Mouse (Mus musculus): ENCODE data around the gene Camta2. TPM values are rescaled to one million over a fixed set of nuclear protein-coding genes. Genes with fewer than 3 reads are reported as not detected.

The Camta2 gene
- polyA plus RNA-seq, 1 experiment from 2014 or later, result 24.2 TPM

GRCm38 (mm10) chr11:70623053-70623742, 64.7 kb downstream of the Camta2 start:
- Histone ChIP-seq H3K27ac (no peak overlapping the region), H3K4me2 (replicated peaks) (no peak overlapping the region), H3K9ac (no peak overlapping the region), H3K36me3 (replicated peaks; ENCODE audit: control insufficient read depth, insufficient read depth) (no peaks in the 10 kb centered on the region), H3K4me1 (replicated peaks; ENCODE audit: control insufficient read depth, insufficient read depth, low read length) (no peaks in the 10 kb centered on the region), H3K4me3 (replicated peaks; ENCODE audit: low read length) (no peak overlapping the region), H3K27me3 (ENCODE audit: control insufficient read depth, insufficient read depth, low read length) (no peaks in the 10 kb centered on the region), H3K9me3 (ENCODE audit: control insufficient read depth, low read length) (no peaks in the 10 kb centered on the region)
- 84% methylated on average over 10 of the region's 10 CpGs for WGBS
- DNase-seq (ENCODE audit: low spot score) (no peak), ATAC-seq (ENCODE audit: low FRiP score) (no peak)

- Histone ChIP-seq H3K4me3 (replicated peaks; ENCODE audit: low read length) (no peak overlapping the region), H3K27ac (no peak overlapping the region), H3K9ac (no peak overlapping the region), H3K4me2 (replicated peaks) (no peak overlapping the region), H3K27me3 (ENCODE audit: control insufficient read depth, insufficient read depth, low read length) (no peaks in the 10 kb centered on the region), H3K9me3 (ENCODE audit: control insufficient read depth, low read length) (no peaks in the 10 kb centered on the region), H3K36me3 (replicated peaks; ENCODE audit: control insufficient read depth, insufficient read depth) (no peaks in the 10 kb centered on the region), H3K4me1 (replicated peaks; ENCODE audit: control insufficient read depth, insufficient read depth, low read length) (no peaks in the 10 kb centered on the region)
- DNase-seq (ENCODE audit: low spot score) (no peak), ATAC-seq (ENCODE audit: low FRiP score) (no peak)
- WGBS, result 43% methylated on average over 7 of the region's 7 CpGs
Observed at GRCm38 (mm10) chr11:70621972-70622814, 65.7 kb downstream of the Camta2 start.

Small RNA genes within 50 kb of the gene (microRNA-seq; reads per million reads assigned to microRNA genes)
- not detected for gene Mir6925

Other genes with a start within 250 kb of the Camta2 start
- 41.8 and 45.8 TPM in 2 replicates for gene Med11, start 236.2 kb downstream of the Camta2 start, polyA plus RNA-seq (2014; fragmentation: Nextera tagmentation; extraction: Ambion mirVana)
- 0.50 and 0.95 TPM in 2 replicates for gene Zmynd15, start 228.7 kb downstream of the Camta2 start, polyA plus RNA-seq (2014; fragmentation: Nextera tagmentation; extraction: Ambion mirVana)
- gene Cxcl16, start 228.1 kb downstream of the Camta2 start, polyA plus RNA-seq (2014; fragmentation: Nextera tagmentation; extraction: Ambion mirVana), result 7.8 and 10.2 TPM in 2 replicates
- 2.9 and 3.0 TPM in 2 replicates for gene Tm4sf5, start 182.9 kb downstream of the Camta2 start, polyA plus RNA-seq (2014; fragmentation: Nextera tagmentation; extraction: Ambion mirVana)
- gene Vmo1, start 173.5 kb downstream of the Camta2 start, polyA plus RNA-seq (2014; fragmentation: Nextera tagmentation; extraction: Ambion mirVana), result not detected in 2 replicates
- gene Gltpd2, start 168.9 kb downstream of the Camta2 start, polyA plus RNA-seq (2014; fragmentation: Nextera tagmentation; extraction: Ambion mirVana), result 0.27 and 0.28 TPM in 2 replicates
- gene Psmb6, start 162.7 kb downstream of the Camta2 start, polyA plus RNA-seq (2014; fragmentation: Nextera tagmentation; extraction: Ambion mirVana), result 747 and 789 TPM in 2 replicates
- not detected in 2 replicates for gene Gm40193, start 155.2 kb downstream of the Camta2 start, polyA plus RNA-seq (2014; fragmentation: Nextera tagmentation; extraction: Ambion mirVana)
- 14.2 and 16.4 TPM in 2 replicates for gene Pld2, start 148.0 kb downstream of the Camta2 start, polyA plus RNA-seq (2014; fragmentation: Nextera tagmentation; extraction: Ambion mirVana)
- gene Mink1, start 125.2 kb downstream of the Camta2 start, polyA plus RNA-seq (2014; fragmentation: Nextera tagmentation; extraction: Ambion mirVana), result 19.5 and 21.5 TPM in 2 replicates
- not detected in 2 replicates for gene 4930544D05Rik, start 72.3 kb downstream of the Camta2 start, polyA plus RNA-seq (2014; fragmentation: Nextera tagmentation; extraction: Ambion mirVana)
- gene Chrne, start 68.9 kb downstream of the Camta2 start, polyA plus RNA-seq (2014; fragmentation: Nextera tagmentation; extraction: Ambion mirVana), result not detected in 2 replicates
- gene Gp1ba, start 49.0 kb downstream of the Camta2 start, polyA plus RNA-seq (2014; fragmentation: Nextera tagmentation; extraction: Ambion mirVana), result 0.29 and 0.43 TPM in 2 replicates
- gene Rnf167, start 40.9 kb downstream of the Camta2 start, polyA plus RNA-seq (2014; fragmentation: Nextera tagmentation; extraction: Ambion mirVana), result 90.6 and 93.4 TPM in 2 replicates
- gene Slc25a11, start 40.6 kb downstream of the Camta2 start, polyA plus RNA-seq (2014; fragmentation: Nextera tagmentation; extraction: Ambion mirVana), result 158 TPM in 2 replicates
- 662 and 703 TPM in 2 replicates for gene Pfn1, start 33.5 kb downstream of the Camta2 start, polyA plus RNA-seq (2014; fragmentation: Nextera tagmentation; extraction: Ambion mirVana)
- gene Eno3, start 30.9 kb downstream of the Camta2 start, polyA plus RNA-seq (2014; fragmentation: Nextera tagmentation; extraction: Ambion mirVana), result 6.4 and 7.8 TPM in 2 replicates
- 94.8 and 115 TPM in 2 replicates for gene Spag7, start 18.7 kb downstream of the Camta2 start, polyA plus RNA-seq (2014; fragmentation: Nextera tagmentation; extraction: Ambion mirVana)
- gene Inca1, start 12.1 kb upstream of the Camta2 start, polyA plus RNA-seq (2014; fragmentation: Nextera tagmentation; extraction: Ambion mirVana), result 1.4 and 1.9 TPM in 2 replicates
- 4.9 and 6.8 TPM in 2 replicates for gene Kif1c, start 12.4 kb upstream of the Camta2 start, polyA plus RNA-seq (2014; fragmentation: Nextera tagmentation; extraction: Ambion mirVana)
- 16.9 and 18.1 TPM in 2 replicates for gene Zfp3, start 76.1 kb upstream of the Camta2 start, polyA plus RNA-seq (2014; fragmentation: Nextera tagmentation; extraction: Ambion mirVana)
- gene Scimp, start 124.5 kb upstream of the Camta2 start, polyA plus RNA-seq (2014; fragmentation: Nextera tagmentation; extraction: Ambion mirVana), result not detected in 2 replicates
- 77.5 and 86.4 TPM in 2 replicates for gene Rabep1, start 156.7 kb upstream of the Camta2 start, polyA plus RNA-seq (2014; fragmentation: Nextera tagmentation; extraction: Ambion mirVana)

Measured in hindbrain, embryonic 14.5 days (tissue).